Mouse (Mus musculus) heart, embryonic 12.5 days (tissue): ENCODE measurements at regions not wholly inside any gene's neighbourhood (a gene's known extent, or its start where the extent isn't known, plus 50 kb on each side); places are given as distances from the start of the nearest gene placed in this dataset.

Experiments
- ATAC-seq: fragments of 200-750 bp; cut with Nextera tagmentation; 2 replicates; pipeline ENCODE4 v1.8.0; 2017; ENCODE audit warnings: moderate TSS enrichment, moderate library complexity; ENCODE audit not compliant: insufficient number of reproducible peaks, low FRiP score
- H3K27ac ChIP-seq: fragments of 300-500 bp; sonication (generic); 2 replicates; pipeline ENCODE4 v1.5.1; 2016; ENCODE audit warnings: mild to moderate bottlenecking, moderate library complexity; ENCODE audit not compliant: poor library complexity, severe bottlenecking
- H3K27me3 ChIP-seq: fragments of 300-500 bp; sonication (generic); replicated peaks from 2 replicates; pipeline ENCODE4 v1.6.1; 2016; ENCODE audit warnings: mild to moderate bottlenecking, moderate library complexity
- H3K36me3 ChIP-seq: fragments of 300-500 bp; sonication (generic); 2 replicates; pipeline ENCODE4 v1.6.1; 2016; ENCODE audit warnings: mild to moderate bottlenecking, moderate library complexity
- H3K4me1 ChIP-seq: fragments of 300-500 bp; sonication (generic); replicated peaks from 2 replicates; pipeline ENCODE4 v1.6.1; 2016; ENCODE audit warnings: mild to moderate bottlenecking
- H3K4me2 ChIP-seq: fragments of 300-500 bp; sonication (generic); 2 replicates; pipeline ENCODE4 v1.6.1; 2016; ENCODE audit warnings: mild to moderate bottlenecking, moderate library complexity
- H3K4me3 ChIP-seq: fragments of 300-500 bp; sonication (generic); 2 replicates; pipeline ENCODE4 v1.5.1; 2016; ENCODE audit warnings: mild to moderate bottlenecking
- H3K9ac ChIP-seq: fragments of 300-500 bp; sonication (generic); 2 replicates; pipeline ENCODE4 v1.6.1; 2016; ENCODE audit warnings: mild to moderate bottlenecking, moderate library complexity
- H3K9me3 ChIP-seq: fragments of 300-500 bp; sonication (generic); replicated peaks from 2 replicates; pipeline ENCODE4 v1.6.1; 2016; ENCODE audit warnings: mild to moderate bottlenecking, moderate library complexity
- WGBS: fragments of 180-500 bp; shearing (Covaris S2); methylation state at CpG from one replicate; pipeline ENCODE4 v1.1.7; 2016; 5-methylcytosine and 5-hydroxymethylcytosine counted together

DNA sequence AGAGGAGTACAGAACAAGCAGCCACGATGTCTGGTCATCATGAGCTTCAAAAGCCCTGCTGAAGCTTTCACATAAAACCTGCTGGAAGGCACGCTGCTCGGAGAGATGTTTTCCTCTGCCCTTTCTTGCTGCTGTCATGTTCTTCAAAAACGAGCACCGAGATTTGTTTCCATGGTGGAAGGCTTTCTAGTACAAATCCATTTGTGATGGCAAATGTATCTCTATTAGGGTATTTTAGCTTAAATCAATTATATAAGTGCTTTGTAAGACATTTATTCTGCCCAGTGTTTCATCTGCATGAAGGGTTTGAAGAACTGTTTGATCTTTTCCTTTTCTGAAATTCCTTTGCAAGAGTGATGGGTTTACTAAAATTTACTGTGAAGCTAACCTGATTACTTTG lies 253.1 kb downstream of the Fam173b start:
- H3K27ac ChIP-seq = no peak overlapping the region
- no peaks in the 10 kb centered on the region for H3K4me1 ChIP-seq
- WGBS = 77% methylated on average over 5 of the region's 5 CpGs
- H3K4me3 ChIP-seq = no peak overlapping the region
- no peaks in the 10 kb centered on the region for H3K27me3 ChIP-seq
- no peak overlapping the region for H3K4me2 ChIP-seq
- ATAC-seq = no peak
- H3K36me3 ChIP-seq = no peaks in the 10 kb centered on the region
- H3K9ac ChIP-seq = no peak overlapping the region
- no peaks in the 10 kb centered on the region for H3K9me3 ChIP-seq

DNA sequence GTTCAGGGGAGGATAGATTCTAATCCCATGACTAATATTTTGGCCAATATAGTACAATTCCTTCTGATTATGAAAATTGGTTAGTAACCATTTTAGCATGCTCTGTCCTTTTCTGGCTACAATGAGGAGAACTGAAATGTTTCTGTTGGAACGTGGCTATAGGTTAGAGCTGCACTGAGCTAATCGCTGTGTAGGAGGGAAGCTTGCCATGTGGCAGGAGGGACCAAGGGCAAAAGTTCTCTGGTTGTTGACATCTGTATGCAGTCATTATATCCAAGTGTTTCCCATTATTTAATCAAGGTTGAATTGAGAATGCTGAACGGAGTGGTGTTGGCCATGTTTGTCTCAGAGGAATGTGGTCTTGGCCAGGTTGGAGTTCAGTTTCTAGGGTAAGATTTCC lies 253.5 kb downstream of the Fam173b start:
- Histone ChIP-seq H3K9me3 (no peaks in the 10 kb centered on the region), H3K27me3 (no peaks in the 10 kb centered on the region), H3K9ac (no peak overlapping the region), H3K4me1 (no peaks in the 10 kb centered on the region), H3K4me2 (no peak overlapping the region), H3K27ac (no peak overlapping the region), H3K36me3 (no peaks in the 10 kb centered on the region), H3K4me3 (no peak overlapping the region)
- ATAC-seq = no peak
- WGBS = 82% methylated on average over 3 of the region's 3 CpGs

DNA sequence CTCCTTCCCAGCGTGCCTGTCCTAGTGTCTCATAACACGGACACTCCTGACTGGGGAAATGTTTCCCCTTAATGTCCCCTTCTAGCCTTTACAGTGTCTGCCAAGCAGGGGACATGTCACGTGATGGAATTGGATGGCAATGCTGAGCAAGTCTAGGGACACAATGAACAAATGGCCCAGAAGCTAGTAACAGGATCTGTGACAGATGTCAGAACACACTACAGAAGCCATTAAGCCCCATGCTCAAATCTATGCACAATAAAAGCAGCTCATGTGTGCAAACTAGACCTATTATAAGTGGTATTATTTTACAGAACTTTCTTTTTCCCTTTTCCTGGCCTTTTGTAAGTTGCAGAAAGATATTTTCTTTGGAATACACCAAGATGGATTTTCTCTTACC lies 267.4 kb downstream of the Fam173b start:
- 79% methylated on average over 3 of the region's 3 CpGs for WGBS
- Histone ChIP-seq H3K27me3 (no peaks in the 10 kb centered on the region), H3K4me3 (no peak overlapping the region), H3K4me2 (no peak overlapping the region), H3K9me3 (no peaks in the 10 kb centered on the region), H3K27ac (no peak overlapping the region), H3K36me3 (no peaks in the 10 kb centered on the region), H3K4me1 (no peaks in the 10 kb centered on the region), H3K9ac (no peak overlapping the region)
- no peak for ATAC-seq

DNA sequence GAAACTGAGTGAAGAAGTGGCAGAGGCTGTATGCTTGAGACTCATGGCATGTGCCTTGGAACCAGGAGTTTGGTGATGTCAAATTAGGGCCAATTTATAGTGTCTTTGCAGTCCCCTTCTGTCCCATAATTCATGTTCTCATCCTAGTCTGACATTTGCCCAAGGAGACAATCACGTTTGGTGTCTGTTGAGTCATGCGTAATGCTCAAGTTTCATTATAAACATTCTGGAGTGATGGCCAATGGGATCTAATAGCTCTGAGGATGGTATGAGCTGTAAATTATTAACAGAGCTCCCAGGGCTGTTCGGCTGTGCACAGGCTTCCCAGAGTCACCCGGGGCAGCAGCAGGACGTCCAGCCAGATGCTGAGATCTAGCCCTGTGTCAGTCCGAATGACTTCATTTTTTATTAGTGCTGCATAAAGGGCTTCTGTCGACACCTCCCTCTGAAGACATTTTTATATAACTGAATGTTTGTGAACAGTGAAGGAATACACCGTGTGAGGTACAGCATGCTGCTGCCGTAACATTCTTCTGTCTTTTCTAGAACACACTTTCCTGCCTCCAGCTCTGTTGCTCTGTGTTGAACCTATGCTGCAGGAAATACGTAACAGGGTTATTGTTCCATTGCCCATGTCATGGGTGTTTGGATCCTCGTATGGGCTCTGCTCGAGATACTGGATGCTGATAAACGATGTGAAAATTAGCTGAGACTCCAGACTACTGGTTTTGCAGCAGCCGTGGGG lies 268.2 kb downstream of the Fam173b start:
- WGBS = 70% methylated on average over 14 of the region's 14 CpGs
- Histone ChIP-seq H3K9me3 (no peaks in the 10 kb centered on the region), H3K27ac (no peak overlapping the region), H3K36me3 (no peaks in the 10 kb centered on the region), H3K4me1 (no peaks in the 10 kb centered on the region), H3K27me3 (no peaks in the 10 kb centered on the region), H3K9ac (no peak overlapping the region), H3K4me3 (no peak overlapping the region), H3K4me2 (no peak overlapping the region)
- no peak for ATAC-seq

DNA sequence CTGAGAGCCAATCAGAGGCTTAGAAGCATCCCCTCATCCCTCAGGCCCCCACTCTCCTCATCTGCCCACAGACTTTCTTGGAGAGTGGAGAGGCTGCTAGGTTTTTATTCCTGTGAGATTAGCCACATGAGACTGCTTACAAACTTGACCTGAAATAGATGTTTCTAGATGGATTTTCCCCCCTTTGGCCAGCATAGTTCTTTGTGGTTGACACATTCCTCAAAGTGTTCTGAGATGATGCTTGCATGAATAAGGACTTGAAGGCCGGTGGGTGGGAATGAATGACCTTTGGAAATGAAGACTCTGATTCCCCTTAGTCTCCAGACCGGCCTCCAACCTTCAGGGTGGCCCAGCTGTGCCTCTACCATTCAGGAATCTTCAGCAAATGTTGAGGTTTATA lies 273.8 kb downstream of the Fam173b start:
- no peak overlapping the region for H3K27ac ChIP-seq
- no peaks in the 10 kb centered on the region for H3K9me3 ChIP-seq
- no peak overlapping the region for H3K9ac ChIP-seq
- H3K36me3 ChIP-seq = no peaks in the 10 kb centered on the region
- H3K4me3 ChIP-seq = no peak overlapping the region
- ATAC-seq = no peak
- no peaks in the 10 kb centered on the region for H3K27me3 ChIP-seq
- H3K4me1 ChIP-seq = no peaks in the 10 kb centered on the region
- no peak overlapping the region for H3K4me2 ChIP-seq
- 82% methylated on average over 2 of the region's 2 CpGs for WGBS

DNA sequence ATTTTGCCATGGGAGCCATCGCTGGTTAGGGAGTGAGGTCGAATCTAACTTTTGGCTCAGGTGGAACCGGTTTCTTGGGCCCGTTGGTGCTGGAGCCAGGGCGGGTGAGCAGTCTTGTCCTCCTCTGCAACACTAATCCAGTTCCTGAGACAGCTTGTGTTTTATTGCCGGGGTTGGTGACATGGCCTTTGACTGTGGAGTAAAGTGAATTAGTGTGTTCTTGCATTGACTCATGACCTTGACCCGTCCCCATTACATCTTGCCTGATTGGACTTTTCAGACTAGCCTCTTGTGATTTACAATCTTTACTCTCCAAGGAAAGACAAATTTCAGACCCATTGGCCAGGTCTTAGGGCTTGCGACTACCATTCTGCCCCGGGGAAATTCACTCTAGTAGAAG lies 278.8 kb downstream of the Fam173b start:
- Histone ChIP-seq H3K9me3 (no peaks in the 10 kb centered on the region), H3K4me3 (no peak overlapping the region), H3K4me2 (no peak overlapping the region), H3K27ac (no peak overlapping the region), H3K27me3 (no peaks in the 10 kb centered on the region), H3K36me3 (no peaks in the 10 kb centered on the region), H3K4me1 (no peaks in the 10 kb centered on the region), H3K9ac (no peak overlapping the region)
- 91% methylated on average over 9 of the region's 9 CpGs for WGBS
- no peak for ATAC-seq

DNA sequence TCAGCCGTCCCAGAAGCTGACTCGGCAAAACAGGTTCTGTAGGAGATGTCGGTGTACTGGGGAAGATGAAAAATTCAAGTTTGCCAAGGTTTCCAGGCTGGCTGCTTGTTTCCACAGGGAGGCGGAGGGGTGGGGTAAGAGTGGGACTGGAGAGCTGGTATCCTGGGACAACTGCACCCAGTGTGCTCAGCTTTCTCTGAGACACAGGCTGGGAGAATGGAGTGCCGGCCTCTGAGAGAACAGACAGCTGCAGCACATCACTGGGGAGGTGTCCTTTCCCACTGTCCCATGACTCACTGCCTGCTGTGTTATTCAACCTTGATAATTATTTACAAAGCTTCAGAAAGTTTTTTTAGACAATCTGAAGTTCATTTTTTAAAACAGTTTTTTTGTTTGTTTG lies 280.7 kb downstream of the Fam173b start:
- H3K4me3 ChIP-seq = no peak overlapping the region
- H3K9ac ChIP-seq = no peak overlapping the region
- no peak for ATAC-seq
- no peaks in the 10 kb centered on the region for H3K36me3 ChIP-seq
- H3K27ac ChIP-seq = no peak overlapping the region
- H3K27me3 ChIP-seq = no peaks in the 10 kb centered on the region
- no peak overlapping the region for H3K4me2 ChIP-seq
- no peaks in the 10 kb centered on the region for H3K9me3 ChIP-seq
- WGBS = 68% methylated on average over 5 of the region's 5 CpGs
- no peaks in the 10 kb centered on the region for H3K4me1 ChIP-seq

DNA sequence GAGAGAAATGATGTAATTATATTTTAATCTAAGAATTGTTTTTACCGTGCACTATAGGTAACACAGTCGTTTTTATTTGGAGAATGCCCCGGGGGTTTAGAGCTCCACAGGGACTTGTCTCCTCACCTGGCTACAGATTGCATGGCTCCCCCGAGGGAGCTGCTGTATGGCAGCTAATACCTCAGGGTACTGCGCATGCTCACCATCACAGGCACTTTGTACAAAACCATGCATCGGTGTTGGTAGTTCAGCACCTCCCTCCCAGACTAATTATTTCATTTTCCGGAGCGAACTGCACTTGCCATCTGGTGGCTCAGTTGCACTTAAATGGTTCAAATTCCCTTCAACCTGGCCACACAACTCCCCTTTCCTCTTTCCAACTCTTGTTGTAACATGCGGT lies 281.9 kb downstream of the Fam173b start:
- Histone ChIP-seq H3K9ac (no peak overlapping the region), H3K4me2 (no peak overlapping the region), H3K27me3 (no peaks in the 10 kb centered on the region), H3K36me3 (no peaks in the 10 kb centered on the region), H3K4me3 (no peak overlapping the region), H3K9me3 (no peaks in the 10 kb centered on the region), H3K4me1 (no peaks in the 10 kb centered on the region), H3K27ac (no peak overlapping the region)
- ATAC-seq = no peak
- WGBS = 80% methylated on average over 9 of the region's 9 CpGs

DNA sequence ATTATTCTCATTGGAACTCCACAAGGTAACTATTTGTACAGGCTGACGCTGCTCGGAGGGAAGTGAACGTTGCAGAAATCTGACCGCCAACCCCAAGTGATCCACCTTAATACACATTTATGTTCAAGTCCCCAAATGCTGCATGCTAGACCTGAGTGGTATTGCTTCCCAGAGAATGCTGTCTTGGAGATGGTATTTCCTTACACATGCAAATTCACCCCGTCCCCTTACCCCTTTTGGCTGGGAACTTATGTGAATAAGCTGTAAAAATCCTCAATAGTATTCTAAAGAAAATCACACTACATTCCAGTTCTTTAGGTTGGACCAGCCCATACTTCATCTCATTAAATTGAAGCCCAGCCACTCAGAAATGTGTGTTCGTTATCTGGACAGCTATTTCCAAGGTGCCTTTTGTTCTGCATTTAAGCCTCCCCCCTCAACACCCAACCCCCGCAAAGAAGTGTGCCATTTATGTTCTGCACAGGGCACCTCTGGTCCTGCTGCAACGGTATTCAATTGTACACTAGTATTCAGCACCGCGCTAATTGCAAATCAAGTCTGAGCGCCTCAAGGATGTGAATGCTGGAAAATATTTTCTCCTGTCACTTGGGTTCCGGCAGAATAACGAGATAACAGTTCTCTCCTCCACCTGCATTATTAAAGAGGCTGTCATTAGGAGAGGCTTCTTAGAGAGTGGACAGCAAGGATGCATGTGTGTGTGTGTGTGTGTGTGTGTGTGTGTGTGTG lies 278.0 kb upstream of the Tas2r119 start:
- H3K27me3 ChIP-seq = no peaks in the 10 kb centered on the region
- no peak for ATAC-seq

DNA sequence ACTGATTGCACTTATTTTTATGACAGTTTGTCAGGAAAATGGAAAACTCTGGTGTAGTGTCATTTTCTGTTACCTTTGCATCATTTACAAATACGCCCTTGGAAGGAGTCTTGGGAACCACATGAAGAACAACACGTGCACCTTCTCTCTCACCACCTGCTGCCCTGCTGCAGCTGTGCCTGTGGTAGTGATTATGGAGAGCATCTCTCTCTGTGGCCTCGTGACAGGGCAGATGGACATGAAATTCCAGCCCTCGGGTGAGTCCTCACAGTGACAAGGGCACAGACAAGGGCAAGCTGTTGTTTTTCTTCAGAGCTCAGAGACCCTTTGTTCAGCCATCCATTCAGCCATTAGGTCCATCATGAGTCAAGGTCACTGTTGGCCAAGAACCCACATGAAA lies 276.8 kb upstream of the Tas2r119 start:
- Histone ChIP-seq H3K36me3 (no peaks in the 10 kb centered on the region), H3K4me3 (no peak overlapping the region), H3K9me3 (no peaks in the 10 kb centered on the region), H3K27me3 (no peaks in the 10 kb centered on the region), H3K4me2 (no peak overlapping the region), H3K9ac (no peak overlapping the region), H3K27ac (no peak overlapping the region), H3K4me1 (peaks cover 6% of the 10 kb centered on the region; the same call in 1 of the 2 replicates)
- 59% methylated on average over 4 of the region's 4 CpGs for WGBS
- ATAC-seq = no peak

More for the DNA sequence above, 278.0 kb upstream of the Tas2r119 start:
- Histone ChIP-seq H3K9ac (no peak overlapping the region), H3K36me3 (no peaks in the 10 kb centered on the region), H3K9me3 (no peaks in the 10 kb centered on the region), H3K4me1 (peaks cover 6% of the 10 kb centered on the region), H3K4me3 (no peak overlapping the region), H3K4me2 (no peak overlapping the region), H3K27ac (no peak overlapping the region)
- 69% methylated on average over 13 of the region's 13 CpGs for WGBS

DNA sequence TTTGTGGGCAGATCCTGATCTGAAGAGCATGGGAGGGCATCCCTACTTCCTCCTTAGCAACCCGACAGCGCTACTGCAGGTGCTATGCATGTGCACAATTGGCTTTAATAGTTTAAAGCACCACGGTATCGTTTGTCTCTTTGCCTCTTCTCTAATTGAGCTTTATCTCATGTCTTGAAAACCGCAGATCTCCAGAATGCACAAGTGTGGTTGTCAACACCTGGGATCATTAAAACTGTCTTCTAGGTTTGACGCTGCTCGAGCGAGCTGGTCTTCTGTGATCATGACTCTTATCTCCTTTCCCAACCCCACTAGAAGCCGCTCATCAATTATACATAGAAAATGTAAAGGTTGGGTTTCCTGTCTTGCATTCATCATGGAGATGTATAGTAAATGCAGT lies 268.7 kb upstream of the Tas2r119 start:
- Histone ChIP-seq H3K27me3 (no peaks in the 10 kb centered on the region), H3K4me1 (no peaks in the 10 kb centered on the region), H3K4me2 (no peak overlapping the region), H3K9me3 (no peaks in the 10 kb centered on the region), H3K9ac (no peak overlapping the region), H3K4me3 (no peak overlapping the region), H3K36me3 (no peaks in the 10 kb centered on the region), H3K27ac (no peak overlapping the region)
- 70% methylated on average over 9 of the region's 9 CpGs for WGBS
- no peak for ATAC-seq

DNA sequence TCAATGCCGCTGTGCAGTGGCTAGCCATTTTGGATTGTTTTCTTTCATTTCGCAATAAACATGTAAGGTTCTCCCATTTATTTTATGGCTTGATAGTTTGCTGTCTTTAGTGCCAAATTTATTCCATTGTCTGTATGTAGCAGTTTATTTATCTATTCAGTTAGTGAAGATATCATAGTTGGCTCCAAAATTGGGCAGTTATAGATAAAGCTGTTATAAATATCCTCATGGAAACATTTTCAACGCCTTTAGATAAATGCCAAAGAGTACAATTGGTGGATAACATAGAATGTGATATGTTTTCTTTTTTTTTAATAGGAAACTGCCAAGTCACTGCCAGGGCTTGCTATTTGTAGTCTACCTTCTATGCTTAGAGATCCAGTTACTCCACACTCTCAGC lies 265.1 kb upstream of the Tas2r119 start:
- no peak for ATAC-seq
- Histone ChIP-seq H3K36me3 (no peaks in the 10 kb centered on the region), H3K4me2 (no peak overlapping the region), H3K9me3 (no peaks in the 10 kb centered on the region), H3K4me3 (no peak overlapping the region), H3K27me3 (no peaks in the 10 kb centered on the region), H3K27ac (no peak overlapping the region), H3K4me1 (no peaks in the 10 kb centered on the region), H3K9ac (no peak overlapping the region)
- 77% methylated on average over 3 of the region's 3 CpGs for WGBS
